Mouse (Mus musculus): ENCODE measurements at regions not wholly inside any gene's neighbourhood (a gene's known extent, or its start where the extent isn't known, plus 50 kb on each side); places are given as distances from the start of the nearest gene placed in this dataset.

- intact Hi-C loops (cut with DNase I) = no loop called here
These were observed 52.0 kb upstream of the Dynlrb2 start for GRCm38 (mm10) chr8:116452806-116453205.

DNA sequence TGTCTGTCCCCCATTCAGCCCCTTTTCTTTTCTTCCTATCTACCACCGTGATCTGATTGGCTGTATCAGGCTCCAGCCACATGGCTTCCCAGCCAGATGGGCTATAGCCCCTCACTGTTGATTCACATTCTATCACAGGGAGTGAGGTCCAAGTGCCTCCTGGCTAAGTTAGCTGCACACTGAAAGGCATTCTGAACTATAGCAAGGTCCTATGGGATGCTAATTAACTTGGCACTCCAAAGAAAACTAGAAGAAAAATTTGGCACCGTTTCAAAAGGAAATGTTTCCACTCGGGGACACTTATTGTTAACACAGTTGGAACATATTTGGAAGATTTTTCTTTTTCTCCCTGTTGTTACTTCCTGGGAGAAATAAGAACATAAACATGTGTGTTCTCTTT lies 53.4 kb upstream of the Dynlrb2 start:
- intact Hi-C loops (cut with DNase I) = no loop called here

DNA sequence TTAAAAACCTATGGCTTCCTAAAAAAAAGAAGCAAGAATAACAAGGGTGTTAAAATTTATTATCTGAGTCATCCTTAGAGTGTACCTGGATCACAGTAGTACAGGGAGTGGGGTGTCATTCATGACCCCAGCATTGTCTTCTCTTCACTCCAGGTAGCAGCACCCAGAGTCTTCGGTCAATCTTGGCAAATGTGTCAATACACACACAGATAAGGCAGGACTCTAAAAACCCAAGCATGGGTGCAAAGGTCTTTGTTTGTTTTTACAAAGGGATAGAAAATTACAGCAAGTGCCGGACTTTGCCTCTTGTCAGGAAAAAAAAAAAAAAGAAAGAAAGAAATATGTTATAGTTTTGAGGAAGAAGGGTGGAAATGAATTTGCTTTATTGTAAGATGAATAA lies 57.3 kb upstream of the Dynlrb2 start:
- intact Hi-C loops (cut with DNase I) = no loop called here

DNA sequence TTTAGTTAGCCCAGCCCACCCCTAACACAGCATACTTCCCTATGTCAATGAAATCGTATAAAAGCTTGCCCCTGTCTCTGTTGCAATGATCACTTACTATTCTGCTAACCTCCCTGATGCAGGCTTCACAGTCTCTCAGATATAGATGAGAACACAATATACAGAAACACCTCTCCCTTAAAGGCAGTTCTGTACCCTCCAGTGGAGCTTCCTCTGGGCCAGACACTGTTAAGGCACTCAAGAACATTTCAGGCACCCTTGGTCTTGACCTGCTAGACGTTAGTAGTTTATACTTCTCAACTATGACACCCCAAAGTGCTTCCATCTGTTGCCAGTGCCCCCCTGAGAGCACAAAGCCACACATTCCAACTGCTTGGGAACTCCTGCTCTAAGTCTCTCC lies 61.9 kb upstream of the Dynlrb2 start:
- intact Hi-C loops (cut with DNase I) = no loop called here

GRCm38 (mm10) chr8:116438895-116439294 lies 65.9 kb upstream of the Dynlrb2 start:
- intact Hi-C loops (cut with DNase I) = loop anchor here (2.0 to 10.0 kb wide), 3 partner anchors 730 to 1984 kb away; no protein-coding TSS in a partner anchor

DNA sequence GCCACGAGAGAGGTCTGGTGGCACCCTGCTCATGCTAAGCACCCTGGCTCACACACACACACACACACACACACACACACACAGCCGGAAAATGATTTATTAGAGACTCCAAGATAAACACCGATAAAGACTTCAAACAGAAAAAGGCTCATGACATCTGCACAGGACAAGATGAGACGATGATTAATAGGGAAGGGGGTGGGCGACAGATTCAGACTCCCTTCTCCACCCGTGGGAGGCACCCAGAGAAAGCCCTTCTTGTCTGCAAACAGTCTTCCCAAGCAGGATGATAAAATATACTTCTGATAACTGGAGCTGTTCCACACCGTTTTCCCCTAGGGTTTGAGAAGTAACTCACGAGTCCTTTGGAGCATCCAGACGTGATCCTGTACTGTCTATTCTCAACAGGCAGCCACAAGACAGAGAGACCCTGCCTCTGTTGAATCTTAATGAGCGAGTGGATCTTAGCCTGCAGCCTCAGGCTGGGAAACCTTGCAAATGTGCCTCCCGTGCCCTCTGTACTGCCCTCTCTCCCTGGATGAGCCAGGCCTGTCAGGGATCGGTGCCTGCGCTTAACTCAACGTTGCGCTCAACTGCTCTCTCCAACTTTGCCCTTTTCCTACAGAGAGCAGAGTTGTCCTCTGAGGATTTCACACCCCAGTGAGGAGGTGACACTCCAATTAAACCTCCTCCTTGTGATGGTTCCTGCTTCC lies 69.3 kb upstream of the Dynlrb2 start:
- intact Hi-C loops (cut with DNase I) = loop anchor here (10.0 kb wide), 2 partner anchors 1031 to 1981 kb away; no protein-coding TSS in a partner anchor

DNA sequence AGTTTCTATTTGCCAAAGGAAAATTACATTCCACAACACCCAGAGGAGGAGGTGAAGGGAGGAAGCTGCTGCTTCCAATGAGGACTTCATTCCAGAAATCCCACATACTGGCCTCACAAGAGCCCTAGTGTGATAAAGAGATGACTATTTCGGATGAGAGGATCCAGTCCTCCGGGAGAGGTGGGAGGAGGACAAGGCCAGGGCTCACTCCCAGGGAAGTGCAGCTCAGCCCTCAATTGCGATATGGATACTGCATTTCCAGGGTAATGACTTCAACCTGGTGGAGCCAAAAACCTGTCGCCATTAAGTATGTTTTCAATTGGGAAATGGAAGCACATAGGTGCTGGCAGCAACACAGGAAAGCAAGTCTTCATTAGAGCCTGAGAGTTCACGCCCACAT lies 74.7 kb upstream of the Dynlrb2 start:
- intact Hi-C loops (cut with DNase I) = loop anchor here (10.0 kb wide), 2 partner anchors 1025 to 1975 kb away; no protein-coding TSS in a partner anchor

DNA sequence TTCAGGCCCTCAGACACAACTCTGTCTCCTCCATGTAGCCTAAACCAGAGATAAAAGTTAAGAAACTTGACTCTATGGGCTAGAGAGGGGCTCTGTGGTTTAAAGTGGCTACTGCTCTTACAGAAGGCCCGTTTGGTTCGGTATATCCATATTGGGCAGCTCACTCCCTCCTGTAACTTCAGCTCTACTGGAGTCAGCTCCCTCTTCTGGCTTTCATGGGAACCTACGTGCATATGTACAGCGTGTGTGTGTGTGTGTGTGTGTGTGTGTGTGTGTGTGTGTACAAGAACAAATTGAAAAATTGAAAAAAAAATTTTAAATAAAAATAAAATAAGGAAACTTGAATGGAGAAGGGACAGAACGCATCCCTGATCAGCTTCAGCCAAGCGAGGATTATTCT lies 75.1 kb upstream of the Dynlrb2 start:
- intact Hi-C loops (cut with DNase I) = loop anchor here (10.0 kb wide), 2 partner anchors 1025 to 1975 kb away; no protein-coding TSS in a partner anchor

DNA sequence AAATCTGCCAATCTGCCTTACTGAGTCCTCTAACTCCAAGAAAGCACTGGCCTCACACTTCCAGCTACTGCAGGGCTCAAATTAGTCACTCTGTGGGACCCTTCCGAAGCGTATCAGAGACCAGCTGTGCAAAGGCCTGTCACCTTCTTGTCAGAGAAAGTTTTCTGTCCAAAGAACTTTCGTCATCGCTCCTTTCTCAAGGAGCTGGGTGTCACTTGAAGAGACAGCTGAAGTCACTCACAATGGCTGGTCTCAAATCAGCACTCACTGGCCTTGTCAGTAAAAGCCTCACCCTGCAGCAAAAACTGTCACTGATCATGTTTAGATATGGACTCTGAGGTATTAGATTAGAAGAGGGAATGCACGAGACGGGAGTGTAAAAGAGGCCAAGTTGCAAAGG lies 81.9 kb upstream of the Dynlrb2 start:
- intact Hi-C loops (cut with DNase I) = no loop called here

DNA sequence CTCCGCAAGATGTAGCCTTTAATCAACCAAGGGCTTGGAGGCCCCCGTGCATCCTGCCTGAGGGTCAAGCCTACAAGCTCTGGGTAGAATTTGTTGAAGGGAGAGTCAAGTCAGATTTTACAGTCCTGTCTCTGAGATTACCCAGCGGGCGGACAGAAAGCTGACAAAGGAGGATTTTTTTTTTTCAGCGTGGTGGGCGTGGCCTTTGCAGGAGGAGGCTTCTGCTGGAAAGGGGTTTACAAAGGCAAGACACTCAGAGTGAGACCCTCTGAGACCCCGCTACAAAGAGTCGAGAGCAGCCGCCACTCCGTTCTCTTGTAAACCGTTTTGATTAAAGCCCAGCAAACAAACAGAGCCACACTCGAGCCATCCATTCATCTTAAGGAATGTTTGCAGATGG lies 92.1 kb upstream of the Dynlrb2 start:
- intact Hi-C loops (cut with DNase I) = no loop called here

DNA sequence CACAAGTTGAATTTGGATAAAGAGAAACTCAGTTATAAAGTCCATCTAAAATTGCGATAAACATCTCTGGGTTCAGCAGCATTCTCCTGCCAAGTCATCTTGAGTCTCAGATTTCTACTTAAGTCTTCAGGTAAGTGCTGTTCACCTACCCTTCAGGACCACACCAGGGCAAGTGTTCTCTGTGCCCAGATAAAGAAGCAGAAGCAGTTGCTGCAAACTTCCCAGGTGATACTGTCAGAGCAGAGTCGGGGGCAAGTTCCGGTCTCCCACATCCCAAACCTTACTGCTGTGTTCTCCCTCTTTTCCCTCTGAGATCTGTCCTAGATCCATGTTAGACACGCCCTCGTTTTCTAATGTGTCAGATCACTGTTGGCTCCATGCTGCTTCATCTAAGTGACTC lies 94.7 kb upstream of the Dynlrb2 start:
- intact Hi-C loops (cut with DNase I) = no loop called here

- intact Hi-C loops (cut with DNase I) = no loop called here
These were observed 95.8 kb upstream of the Dynlrb2 start for GRCm38 (mm10) chr8:116409011-116409410.

- intact Hi-C loops (cut with DNase I) = no loop called here
These were observed 100.2 kb upstream of the Dynlrb2 start for GRCm38 (mm10) chr8:116404571-116404970.

GRCm38 (mm10) chr8:116403366-116403765 lies 101.4 kb upstream of the Dynlrb2 start:
- intact Hi-C loops (cut with DNase I) = no loop called here

- intact Hi-C loops (cut with DNase I) = no loop called here
These were observed 105.3 kb upstream of the Dynlrb2 start for GRCm38 (mm10) chr8:116399452-116399851.

DNA sequence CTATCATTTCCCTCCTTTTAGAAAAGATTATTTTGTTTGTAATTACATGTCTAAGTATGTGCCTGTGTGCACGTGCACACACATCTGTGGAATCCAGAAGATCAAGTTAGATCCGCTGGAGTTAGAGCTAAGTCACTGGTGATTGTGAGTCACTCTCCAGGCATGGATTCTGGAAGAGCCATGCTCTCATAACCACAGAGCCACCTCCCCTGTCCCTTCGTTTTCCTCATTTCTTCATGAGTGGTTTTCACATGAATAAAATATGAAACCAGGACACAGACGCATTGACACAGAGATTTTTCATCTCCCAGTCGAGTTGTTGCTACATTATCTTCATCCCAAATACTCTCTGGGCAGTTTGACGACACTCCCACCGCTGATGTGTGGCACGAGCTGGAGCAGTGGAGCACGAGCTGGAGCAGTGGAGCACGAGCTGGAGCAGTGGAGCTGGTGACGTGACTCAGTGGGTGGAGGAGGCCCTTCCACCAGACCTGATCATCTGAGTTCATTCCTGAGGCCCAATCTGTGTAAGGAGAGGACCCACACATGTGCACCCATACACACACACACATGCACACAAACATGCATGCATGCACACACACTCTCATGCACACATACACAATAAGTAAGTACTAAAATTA lies 106.1 kb upstream of the Dynlrb2 start:
- intact Hi-C loops (cut with DNase I) = no loop called here

DNA sequence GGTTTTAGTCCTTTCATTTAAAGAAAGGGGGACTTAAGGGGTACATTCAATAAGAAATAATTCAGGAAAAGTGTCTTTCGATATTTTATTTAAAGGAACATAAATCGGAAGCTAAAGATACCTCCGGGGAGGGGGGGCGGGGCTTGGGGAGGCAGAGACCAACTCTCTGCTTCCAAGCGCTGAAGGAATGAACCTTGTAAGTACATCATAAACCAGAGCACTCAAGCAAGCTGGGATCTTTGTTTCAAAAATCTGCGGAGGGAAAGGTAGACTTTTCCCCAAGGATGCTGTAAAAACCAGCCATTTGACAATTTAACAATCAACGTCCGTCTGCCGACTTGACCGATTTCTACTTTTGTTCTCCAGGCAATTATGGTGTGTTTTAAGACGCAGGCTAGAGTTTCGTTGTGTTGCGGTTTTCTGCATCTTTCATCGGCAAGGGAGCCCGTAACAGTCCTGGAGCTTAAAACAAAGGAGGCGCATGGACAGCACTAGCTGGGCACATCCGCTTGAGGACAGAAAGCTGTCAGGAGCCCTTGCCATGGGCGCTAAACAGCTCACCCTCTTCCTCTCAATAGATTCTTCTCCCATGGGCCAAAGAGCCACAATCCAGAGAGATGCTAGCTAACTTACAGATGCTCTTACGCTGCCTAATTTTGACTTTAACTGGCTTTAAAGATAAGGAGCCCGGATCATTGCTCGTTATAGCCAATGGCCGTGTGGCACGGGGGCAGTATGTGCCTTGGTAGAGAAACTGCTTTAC lies 119.4 kb upstream of the Dynlrb2 start:
- intact Hi-C loops (cut with DNase I) = no loop called here

- intact Hi-C loops (cut with DNase I) = no loop called here
These were observed 120.2 kb upstream of the Dynlrb2 start for GRCm38 (mm10) chr8:116384418-116385089.

DNA sequence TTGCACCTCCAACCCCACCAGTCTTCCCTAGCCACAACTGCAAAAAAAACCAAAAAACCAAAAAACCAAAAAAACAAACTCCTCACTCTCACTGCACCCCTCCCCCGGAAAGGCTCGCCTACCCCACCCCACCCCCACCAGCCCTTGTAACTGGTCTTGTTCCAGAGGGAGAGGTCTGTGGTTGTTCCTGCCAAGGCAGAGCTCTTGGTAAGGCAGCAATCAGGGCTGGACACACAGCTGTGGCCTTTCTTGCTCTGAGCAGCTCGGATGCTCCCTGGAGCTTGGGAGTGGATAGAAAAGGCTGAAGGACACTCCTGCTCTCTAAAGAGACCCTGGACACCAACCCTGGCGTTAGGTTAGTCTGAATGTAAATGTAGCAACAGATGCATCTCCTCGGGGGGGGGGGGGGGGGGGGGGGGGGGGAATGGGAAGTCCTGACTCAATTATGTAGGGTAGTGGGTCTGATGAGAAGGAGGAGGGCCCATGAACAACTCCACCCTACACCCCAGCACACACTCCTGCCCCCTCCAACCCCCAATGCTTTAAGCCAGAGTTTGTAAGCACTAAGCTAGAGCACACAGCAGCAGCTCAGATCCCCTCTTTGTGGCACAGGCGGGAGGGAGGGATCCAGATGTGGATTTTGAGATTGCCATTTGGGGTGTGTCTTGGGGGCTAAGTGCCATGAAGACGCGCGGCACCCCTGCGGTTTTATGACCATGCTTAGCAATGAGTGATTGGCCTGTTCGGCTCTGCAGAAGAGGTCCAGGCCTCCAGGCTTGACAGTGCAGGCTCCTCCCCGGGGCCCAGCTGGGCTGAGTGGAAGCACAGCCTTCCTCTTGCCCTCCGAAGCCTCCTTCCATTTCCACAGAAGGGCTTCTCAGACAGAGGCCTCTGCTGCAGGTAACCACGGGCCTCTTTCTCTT lies 121.0 kb upstream of the Dynlrb2 start:
- intact Hi-C loops (cut with DNase I) = no loop called here

GRCm38 (mm10) chr8:116383036-116383435 lies 121.7 kb upstream of the Dynlrb2 start:
- intact Hi-C loops (cut with DNase I) = no loop called here
